Mouse (Mus musculus) megakaryocyte, adult 5-6 weeks (primary cell): ENCODE data around the gene Catsperz. TPM values are rescaled to one million over a fixed set of nuclear protein-coding genes. Genes with fewer than 3 reads are reported as not detected.

Experiments used
- ATAC-seq: 2 replicates; pipeline ENCODE4 v1.8.0; 2016; ENCODE audit warnings: mild to moderate bottlenecking, inconsistent platforms; ENCODE audit not compliant: poor library complexity, severe bottlenecking
- total RNA-seq, 2 experiments: library from RNA; stranded (forward) in 1 of 2; stranded (reverse) in 1 of 2; fragments of 153-499, 151-499 nt in 1 of 2; fragments of 221-1000, 200-1000 nt in 1 of 2; gene quantifications; 2 replicates each; pipeline versions ENCODE4 v1.2.3 to v1.2.4; 2015 to 2017

Catsperz gene
- total RNA-seq, 2 experiments from 2014 or later, result not detected

DNA sequence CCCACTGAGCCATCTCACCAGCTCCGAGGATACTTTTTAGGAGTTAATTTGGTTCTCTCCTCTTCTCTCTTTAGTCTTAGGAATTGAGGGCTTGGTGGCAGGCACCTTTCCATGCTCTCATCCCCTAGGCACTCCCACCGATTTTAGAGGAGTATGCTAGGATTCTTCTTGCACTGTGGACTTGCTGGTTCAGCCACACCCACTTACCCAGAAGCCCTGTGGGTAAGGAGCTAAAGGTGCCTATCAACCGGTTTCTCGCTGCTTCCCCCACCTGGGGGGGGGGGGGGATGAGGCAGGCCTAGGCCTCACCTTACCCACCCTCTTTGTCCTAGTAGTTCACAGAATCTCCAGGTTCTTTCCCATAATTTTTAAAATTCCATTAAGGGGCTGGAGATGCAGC, 22.6 kb upstream of the Catsperz start:
- ATAC-seq, result no peak

DNA sequence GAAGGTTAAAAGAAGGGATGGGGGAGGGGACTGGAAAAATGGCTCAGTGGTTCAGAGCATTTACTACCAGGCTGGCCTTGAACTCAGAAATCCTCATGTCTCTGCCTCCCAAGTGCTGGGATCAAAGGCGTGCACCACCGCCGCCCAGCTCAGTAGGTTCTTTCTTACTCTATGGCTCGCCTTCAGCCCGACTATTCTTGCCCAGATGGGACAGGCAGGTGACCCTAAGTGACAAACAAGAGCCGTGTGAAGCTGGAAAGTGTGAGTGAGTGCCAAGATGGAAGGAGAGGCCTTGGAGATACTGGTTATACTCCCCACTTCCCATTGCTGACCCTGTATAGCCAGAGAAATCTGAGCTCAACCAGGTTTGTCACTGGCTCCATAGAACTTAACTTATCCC, 18.5 kb upstream of the Catsperz start:
- no peak for ATAC-seq

DNA sequence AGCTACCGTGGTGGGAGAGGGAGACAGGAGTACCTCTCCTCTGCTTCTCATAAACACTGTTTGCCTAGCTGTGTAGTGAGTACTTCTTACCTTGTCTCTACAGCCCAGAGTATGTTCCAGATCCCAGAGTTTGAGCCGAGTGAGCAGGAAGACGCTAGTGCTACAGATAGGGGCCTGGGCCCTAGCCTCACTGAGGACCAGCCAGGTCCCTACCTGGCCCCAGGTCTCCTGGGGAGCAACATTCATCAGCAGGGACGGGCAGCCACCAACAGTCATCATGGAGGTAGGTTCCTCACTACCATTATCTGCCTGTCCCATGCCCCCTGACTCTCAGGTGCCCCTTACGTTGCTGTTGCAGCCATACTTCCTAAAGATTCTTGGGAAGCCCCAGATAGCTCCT, 17.6 kb upstream of the Catsperz start:
- ATAC-seq, result no peak

- peak; percentile 82 for ATAC-seq
Measured at GRCm38 (mm10) chr19:6942249-6942691, 17.1 kb upstream of the Catsperz start, which contains the start of gene Gpr137. Gene Gpr137, minus strand, starts transcription at chr19:6942480.

- peak; percentile 86 for ATAC-seq
Measured at GRCm38 (mm10) chr19:6941372-6942248, 16.4 kb upstream of the Catsperz start, which contains the start of gene Bad. Gene Bad, plus strand, starts transcription at chr19:6941861.

GRCm38 (mm10) chr19:6940396-6941351, 15.5 kb upstream of the Catsperz start:
- ATAC-seq, result no peak

DNA sequence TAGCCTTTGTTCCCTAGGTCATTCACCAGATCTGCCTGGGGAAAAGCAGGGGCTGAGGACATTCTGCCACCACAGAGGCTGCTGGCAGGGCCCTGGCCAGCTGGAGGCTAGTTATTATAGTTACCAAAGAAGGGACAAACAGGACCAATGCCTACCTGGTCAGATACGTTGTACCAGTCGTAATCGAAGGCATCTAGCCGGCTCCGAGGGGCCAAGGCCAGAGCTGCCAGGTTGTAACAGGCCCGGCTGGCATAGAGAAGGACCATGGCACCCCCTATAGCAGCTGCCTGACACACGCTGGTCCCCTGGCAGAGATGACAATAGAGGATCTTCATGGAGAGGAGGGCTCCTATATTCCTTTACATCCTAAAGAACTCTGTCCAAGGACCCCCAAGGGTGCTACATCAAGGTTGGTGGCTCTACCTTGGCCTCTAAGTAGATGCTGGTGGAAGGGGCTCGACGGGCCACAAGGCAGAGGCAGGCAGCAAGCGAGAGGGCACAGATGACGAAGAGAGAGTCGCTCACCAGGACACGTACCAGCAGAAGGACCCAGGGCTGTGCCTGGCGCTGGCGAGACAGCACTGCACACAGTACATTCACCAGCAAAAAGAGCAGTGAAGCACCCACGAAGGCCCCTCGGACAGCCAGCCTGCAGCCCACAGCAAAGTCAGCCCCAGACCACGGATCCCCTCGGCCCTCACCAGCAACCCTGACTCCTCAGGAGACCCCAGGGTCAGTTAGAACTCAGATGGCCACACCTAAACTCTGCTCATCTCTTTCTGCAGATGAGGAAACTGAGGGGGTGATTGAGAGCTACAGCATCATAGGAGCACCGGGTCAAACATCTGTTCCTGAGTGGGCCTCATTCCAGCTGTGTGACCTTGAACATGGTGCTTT, 14.2 kb upstream of the Catsperz start:
- ATAC-seq, result no peak

DNA sequence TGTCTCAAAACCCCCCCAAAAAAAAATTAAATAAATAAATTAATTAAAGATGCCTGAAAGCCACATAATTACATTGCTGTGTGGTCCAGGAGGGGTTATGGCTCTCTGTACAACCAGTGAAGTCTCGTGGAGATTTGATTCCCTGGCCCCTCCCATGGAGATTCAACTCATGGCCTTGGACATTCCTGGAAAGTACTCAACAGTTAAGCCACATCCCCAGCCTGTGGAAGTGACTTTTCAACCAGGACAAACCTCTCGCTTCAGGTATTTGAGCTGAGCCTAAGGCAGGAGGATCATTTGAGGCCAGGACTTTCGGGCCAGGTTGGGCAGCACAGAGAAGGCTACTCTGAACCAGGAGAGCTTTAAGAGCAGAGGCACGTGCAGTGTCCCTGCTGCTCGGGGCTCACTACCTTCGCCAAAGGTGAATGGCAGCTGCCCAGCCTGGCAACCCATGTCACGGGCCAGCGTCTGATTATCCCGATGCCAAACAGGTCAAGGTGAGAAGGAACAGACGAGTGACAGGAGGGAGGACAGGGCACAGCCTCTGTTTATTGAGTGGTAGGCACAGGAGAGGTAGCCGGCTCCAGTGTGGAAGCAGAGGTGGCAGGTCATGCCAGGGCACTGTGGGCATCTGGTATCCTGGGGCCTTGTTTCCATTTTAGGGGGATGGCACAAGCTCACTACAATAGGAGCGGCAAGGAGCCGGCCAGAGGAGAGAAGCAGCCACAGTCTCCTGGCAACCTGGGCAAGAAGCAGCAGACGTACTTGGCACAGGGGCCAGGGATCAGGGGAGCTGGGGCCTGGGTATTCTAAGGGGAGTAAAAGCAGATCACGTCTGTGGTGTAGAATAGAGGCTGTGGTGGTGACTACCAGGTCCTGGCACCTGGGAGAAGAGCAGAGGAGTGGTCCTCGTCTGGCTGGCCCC, 12.6 kb upstream of the Catsperz start:
- ATAC-seq, result no peak

DNA sequence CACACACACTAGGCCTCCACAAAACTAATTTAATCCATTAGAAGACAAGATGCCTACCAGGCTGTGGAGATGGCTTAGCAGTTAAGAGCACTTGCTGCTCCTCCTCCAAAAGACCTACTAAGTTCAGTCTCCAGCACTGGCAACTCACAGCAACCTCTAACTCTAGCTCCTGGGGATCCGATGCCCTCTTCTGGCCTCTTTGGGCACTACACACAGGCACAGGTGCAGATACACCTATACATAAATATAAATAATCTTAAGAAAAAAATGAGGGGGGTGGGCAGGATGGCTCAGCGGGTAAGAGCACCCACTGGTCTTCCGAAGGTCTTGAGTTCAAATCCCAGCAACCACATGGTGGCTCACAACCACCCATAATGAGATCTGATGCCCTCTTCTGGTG, 11.1 kb upstream of the Catsperz start:
- ATAC-seq, result peak; percentile 43; the same call in 1 of the 2 replicates

GRCm38 (mm10) chr19:6934195-6934977, 9.2 kb upstream of the Catsperz start, which contains the start of gene Kcnk4:
Gene Kcnk4, minus strand, starts transcription at chr19:6934515.
- ATAC-seq, result no peak

- peak; percentile 27; the same call in 1 of the 2 replicates for ATAC-seq
Measured at GRCm38 (mm10) chr19:6933436-6934194, 8.4 kb upstream of the Catsperz start.

- ATAC-seq, result no peak
Measured at GRCm38 (mm10) chr19:6933102-6933435, 7.9 kb upstream of the Catsperz start.

DNA sequence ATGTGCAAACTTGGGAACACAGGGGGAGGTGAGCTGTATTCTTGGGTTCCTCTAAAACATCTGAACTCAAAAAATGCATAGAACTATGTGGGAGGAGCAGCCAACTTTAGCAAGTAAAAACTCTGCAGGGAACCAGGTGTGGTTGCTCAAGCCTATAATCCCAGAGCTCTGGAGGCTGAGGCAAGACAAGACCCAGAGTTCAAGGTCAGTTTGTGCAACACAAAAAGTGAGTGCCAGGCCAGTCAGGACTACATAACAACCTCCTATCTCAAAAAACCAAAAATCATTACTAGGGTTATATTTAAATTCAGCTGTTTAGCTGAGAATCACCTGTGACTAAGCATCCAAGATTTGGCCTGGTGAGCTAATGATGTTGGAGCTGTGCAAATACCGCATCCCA, 6.8 kb upstream of the Catsperz start:
- no peak for ATAC-seq

DNA sequence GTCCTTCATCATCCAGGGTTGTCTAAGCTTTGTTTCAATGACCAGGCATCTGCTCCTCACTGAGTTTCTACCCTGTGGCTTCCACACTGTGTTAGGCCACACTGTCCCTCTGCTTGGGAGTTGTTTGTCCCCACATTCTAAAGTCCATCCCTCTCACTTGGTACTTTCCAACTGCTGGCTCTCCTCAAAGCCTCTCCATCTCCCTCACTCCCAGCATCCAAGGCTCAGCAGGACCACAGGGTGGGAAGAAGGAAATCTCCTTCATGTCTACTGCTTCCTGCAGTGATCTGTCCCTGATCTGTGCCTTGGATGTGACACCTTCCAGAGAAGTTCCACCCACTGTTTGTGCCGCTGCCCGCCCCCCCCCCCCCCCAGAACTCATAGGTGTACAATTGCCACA, 5.8 kb upstream of the Catsperz start:
- no peak for ATAC-seq

- ATAC-seq, result no peak
Measured at GRCm38 (mm10) chr19:6928080-6928479, 2.9 kb upstream of the Catsperz start.

GRCm38 (mm10) chr19:6926559-6927255, 1.5 kb upstream of the Catsperz start:
- ATAC-seq, result no peak
